Mouse (Mus musculus) liver, embryonic 12.5 days (tissue): ENCODE measurements around the gene Clmn. TPM values are rescaled to one million over a fixed set of nuclear protein-coding genes. Genes with fewer than 3 reads are reported as not detected.

ENCODE experiments used
- ATAC-seq: fragments of 200-750 bp; cut with Nextera tagmentation; 2 replicates; pipeline ENCODE4 v1.8.0; 2017; ENCODE audit warnings: moderate number of reproducible peaks, mild to moderate bottlenecking, moderate library complexity
- H3K27ac ChIP-seq: fragments of 300-500 bp; sonication (generic); 2 replicates; pipeline ENCODE4 v1.5.1; 2016; ENCODE audit warnings: mild to moderate bottlenecking
- H3K27me3 ChIP-seq: fragments of 300-500 bp; sonication (generic); replicated peaks from 2 replicates; pipeline ENCODE4 v1.6.1; 2016; ENCODE audit warnings: mild to moderate bottlenecking, moderate library complexity
- H3K36me3 ChIP-seq: fragments of 300-500 bp; sonication (generic); 2 replicates; pipeline ENCODE4 v1.6.1; 2016; ENCODE audit warnings: mild to moderate bottlenecking, moderate library complexity
- H3K4me1 ChIP-seq: fragments of 300-500 bp; sonication (generic); 2 replicates; pipeline ENCODE4 v1.6.1; 2016
- H3K4me2 ChIP-seq: fragments of 300-500 bp; sonication (generic); 2 replicates; pipeline ENCODE4 v1.6.1; 2016; ENCODE audit warnings: mild to moderate bottlenecking, moderate library complexity
- H3K4me3 ChIP-seq: fragments of 300-500 bp; sonication (generic); 2 replicates; pipeline ENCODE4 v1.5.1; 2016; ENCODE audit warnings: mild to moderate bottlenecking, moderate library complexity
- H3K9ac ChIP-seq: fragments of 300-500 bp; sonication (generic); 2 replicates; pipeline ENCODE4 v1.6.1; 2016; ENCODE audit warnings: mild to moderate bottlenecking, moderate library complexity
- H3K9me3 ChIP-seq: fragments of 300-500 bp; sonication (generic); replicated peaks from 2 replicates; pipeline ENCODE4 v1.6.1; 2016; ENCODE audit warnings: mild to moderate bottlenecking, moderate library complexity
- WGBS: fragments of 180-500 bp; shearing (Covaris S2); methylation state at CpG from one replicate; pipeline ENCODE4 v1.1.7; 2016; ENCODE audit not compliant: insufficient replicate concordance; 5-methylcytosine and 5-hydroxymethylcytosine counted together
- polyA plus RNA-seq: library from polyadenylated mRNA; unstranded; fragments of >200 nt; fragmentation: Nextera tagmentation; extraction: Ambion mirVana; gene quantifications from 2 replicates; pipeline ENCODE4 v1.2.1, GENCODE M21; 2016

The Clmn gene
- polyA plus RNA-seq: 0.37 and 0.38 TPM in 2 replicates

GRCm38 (mm10) chr12:104864439-104865165, at the start of gene Clmn:
Gene Clmn (minus strand): TSS chr12:104865076.
- under 1% methylated on average over 72 of the region's 80 CpGs for WGBS
- H3K4me3 ChIP-seq: peak within 1 kb of the TSS; percentile 59
- H3K27me3 ChIP-seq: peaks cover 38% of the 10 kb centered on the region
- H3K9me3 ChIP-seq: no peaks in the 10 kb centered on the region
- no peaks in the 10 kb centered on the region for H3K36me3 ChIP-seq
- H3K4me1 ChIP-seq: 0 out of 2 replicates have a peak, but pooled peaks cover 7% of the 10 kb centered on the region
- ATAC-seq: no peak; the same call in 1 of the 2 replicates
- peak within 1 kb of the TSS; percentile 79 for H3K4me2 ChIP-seq
- H3K27ac ChIP-seq: no peak within 1 kb of the TSS
- peak within 1 kb of the TSS; percentile 53; the same call in 1 of the 2 replicates for H3K9ac ChIP-seq

- peaks cover 8% of the 10 kb centered on the region; the same call in 1 of the 2 replicates for H3K27me3 ChIP-seq
- peaks cover 8% of the 10 kb centered on the region for H3K4me1 ChIP-seq
- no peak overlapping the region for H3K27ac ChIP-seq
- no peaks in the 10 kb centered on the region for H3K9me3 ChIP-seq
- H3K4me2 ChIP-seq: no peak overlapping the region
- no peak for ATAC-seq
- WGBS: 47% methylated on average over 3 of the region's 3 CpGs
- no peak overlapping the region for H3K9ac ChIP-seq
- H3K4me3 ChIP-seq: no peak overlapping the region
- H3K36me3 ChIP-seq: no peaks in the 10 kb centered on the region
Observed at GRCm38 (mm10) chr12:104912990-104913389, 48.1 kb upstream of the Clmn start.

GRCm38 (mm10) chr12:104912281-104912933, 47.5 kb upstream of the Clmn start:
- 0 out of 2 replicates have a peak, but pooled peaks cover under 1% of the 10 kb centered on the region for H3K9me3 ChIP-seq
- 40% methylated on average over 10 of the region's 10 CpGs for WGBS
- peaks cover 8% of the 10 kb centered on the region; the same call in 1 of the 2 replicates for H3K27me3 ChIP-seq
- ATAC-seq: no peak
- peaks cover 8% of the 10 kb centered on the region for H3K4me1 ChIP-seq
- H3K4me3 ChIP-seq: no peak overlapping the region
- H3K27ac ChIP-seq: no peak overlapping the region
- H3K9ac ChIP-seq: no peak overlapping the region
- no peak overlapping the region for H3K4me2 ChIP-seq
- H3K36me3 ChIP-seq: no peaks in the 10 kb centered on the region

GRCm38 (mm10) chr12:104909750-104910149, 44.9 kb upstream of the Clmn start:
- Histone ChIP-seq H3K27me3 (peaks cover 8% of the 10 kb centered on the region; the same call in 1 of the 2 replicates), H3K9me3 (0 out of 2 replicates have a peak, but pooled peaks cover 5% of the 10 kb centered on the region), H3K4me3 (no peak overlapping the region), H3K4me1 (peaks cover 8% of the 10 kb centered on the region), H3K9ac (no peak overlapping the region), H3K36me3 (no peaks in the 10 kb centered on the region), H3K4me2 (no peak overlapping the region), H3K27ac (no peak overlapping the region)
- no peak for ATAC-seq
- 76% methylated on average over 4 of the region's 4 CpGs for WGBS

GRCm38 (mm10) chr12:104908986-104909385, 44.1 kb upstream of the Clmn start:
- H3K4me3 ChIP-seq: no peak overlapping the region
- H3K36me3 ChIP-seq: no peaks in the 10 kb centered on the region
- no peak for ATAC-seq
- 51% methylated on average over 5 of the region's 5 CpGs for WGBS
- peaks cover 8% of the 10 kb centered on the region; the same call in 1 of the 2 replicates for H3K27me3 ChIP-seq
- 0 out of 2 replicates have a peak, but pooled peaks cover 5% of the 10 kb centered on the region for H3K9me3 ChIP-seq
- peaks cover 8% of the 10 kb centered on the region for H3K4me1 ChIP-seq
- no peak overlapping the region for H3K9ac ChIP-seq
- H3K27ac ChIP-seq: no peak overlapping the region
- H3K4me2 ChIP-seq: no peak overlapping the region

- peaks cover 8% of the 10 kb centered on the region for H3K4me1 ChIP-seq
- H3K27me3 ChIP-seq: peaks cover 8% of the 10 kb centered on the region; the same call in 1 of the 2 replicates
- WGBS: 16% methylated on average over 15 of the region's 15 CpGs
- H3K9me3 ChIP-seq: 0 out of 2 replicates have a peak, but pooled peaks cover 5% of the 10 kb centered on the region
- no peak overlapping the region for H3K9ac ChIP-seq
- H3K4me2 ChIP-seq: no peak overlapping the region
- no peak overlapping the region for H3K4me3 ChIP-seq
- ATAC-seq: no peak
- H3K36me3 ChIP-seq: no peaks in the 10 kb centered on the region
- no peak overlapping the region for H3K27ac ChIP-seq
Observed at GRCm38 (mm10) chr12:104908024-104908781, 43.3 kb upstream of the Clmn start.

GRCm38 (mm10) chr12:104907133-104907532, 42.3 kb upstream of the Clmn start:
- Histone ChIP-seq H3K27me3 (peaks cover 8% of the 10 kb centered on the region; the same call in 1 of the 2 replicates), H3K9ac (no peak overlapping the region), H3K4me2 (no peak overlapping the region), H3K9me3 (0 out of 2 replicates have a peak, but pooled peaks cover 5% of the 10 kb centered on the region), H3K4me1 (peaks cover 3% of the 10 kb centered on the region; the same call in 1 of the 2 replicates), H3K4me3 (no peak overlapping the region), H3K36me3 (no peaks in the 10 kb centered on the region), H3K27ac (no peak overlapping the region)
- ATAC-seq: no peak
- 75% methylated on average over 2 of the region's 2 CpGs for WGBS

- Histone ChIP-seq H3K4me2 (no peak overlapping the region), H3K9ac (no peak overlapping the region), H3K4me1 (no peaks in the 10 kb centered on the region), H3K36me3 (no peaks in the 10 kb centered on the region), H3K27ac (no peak overlapping the region), H3K9me3 (0 out of 2 replicates have a peak, but pooled peaks cover 5% of the 10 kb centered on the region), H3K27me3 (peaks cover 8% of the 10 kb centered on the region; the same call in 1 of the 2 replicates), H3K4me3 (no peak overlapping the region)
- no peak for ATAC-seq
- 32% methylated on average over 5 of the region's 5 CpGs for WGBS
Observed at GRCm38 (mm10) chr12:104904138-104904537, 39.3 kb upstream of the Clmn start.

GRCm38 (mm10) chr12:104902392-104903053, 37.6 kb upstream of the Clmn start:
- Histone ChIP-seq H3K4me3 (no peak overlapping the region), H3K27ac (no peak overlapping the region), H3K9me3 (0 out of 2 replicates have a peak, but pooled peaks cover 5% of the 10 kb centered on the region), H3K27me3 (no peaks in the 10 kb centered on the region), H3K4me2 (no peak overlapping the region), H3K4me1 (no peaks in the 10 kb centered on the region), H3K36me3 (no peaks in the 10 kb centered on the region), H3K9ac (no peak overlapping the region)
- no peak for ATAC-seq
- WGBS: 67% methylated on average over 13 of the region's 13 CpGs

- H3K9me3 ChIP-seq: no peaks in the 10 kb centered on the region
- H3K4me3 ChIP-seq: no peak overlapping the region
- H3K9ac ChIP-seq: no peak overlapping the region
- no peak for ATAC-seq
- no peaks in the 10 kb centered on the region for H3K36me3 ChIP-seq
- 46% methylated on average over 8 of the region's 8 CpGs for WGBS
- H3K27me3 ChIP-seq: no peaks in the 10 kb centered on the region
- H3K4me1 ChIP-seq: no peaks in the 10 kb centered on the region
- no peak overlapping the region for H3K4me2 ChIP-seq
- H3K27ac ChIP-seq: no peak overlapping the region
Observed at GRCm38 (mm10) chr12:104901320-104901719, 36.4 kb upstream of the Clmn start.

GRCm38 (mm10) chr12:104899835-104900234, 35.0 kb upstream of the Clmn start:
- Histone ChIP-seq H3K27me3 (no peaks in the 10 kb centered on the region), H3K9ac (no peak overlapping the region), H3K4me1 (no peaks in the 10 kb centered on the region), H3K9me3 (no peaks in the 10 kb centered on the region), H3K4me2 (no peak overlapping the region), H3K27ac (no peak overlapping the region), H3K36me3 (no peaks in the 10 kb centered on the region), H3K4me3 (no peak overlapping the region)
- WGBS: 75% methylated on average over 3 of the region's 3 CpGs
- no peak for ATAC-seq
